Mouse (Mus musculus): ENCODE measurements around the gene Padi1. TPM values are rescaled to one million over a fixed set of nuclear protein-coding genes. Genes with fewer than 3 reads are reported as not detected.

Padi1 gene
- total and polyA plus RNA-seq, 3 experiments = 0.03 to 0.16 TPM; not detected in 1

DNA sequence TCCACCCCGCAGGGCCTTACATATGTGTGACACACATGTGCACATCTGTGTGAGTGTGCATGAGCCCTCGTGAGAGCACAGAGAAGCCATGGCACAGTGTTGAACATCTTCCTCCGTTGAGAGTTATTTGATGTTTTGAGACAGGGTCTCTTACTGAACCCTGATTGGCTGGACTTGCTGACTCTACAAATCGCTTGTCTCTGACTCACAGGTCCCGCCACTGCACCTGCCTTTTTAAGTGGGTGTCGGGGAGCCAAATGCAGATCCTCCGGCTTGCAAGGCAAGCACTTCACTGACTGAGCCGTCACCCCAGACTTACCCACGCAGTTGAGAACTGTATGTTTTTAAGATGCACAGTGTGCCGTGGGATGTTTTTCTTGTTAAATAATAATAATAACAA is 69.7 kb downstream of the Padi1 start:
- TF ChIP-seq TAL1 (conservative IDR thresholded peaks at IDR 0.05; ENCODE audit: low read depth, low read length) (no peak), POLR2AphosphoS5 (IDR thresholded peaks at IDR 0.05; ENCODE audit: insufficient replicate concordance, low read depth, low read length) (no peak), GATA1 (IDR thresholded peaks at IDR 0.05; ENCODE audit: borderline replicate concordance, low read length) (no peak), CTCF (IDR thresholded peaks at IDR 0.05; ENCODE audit: low read depth, low read length) (no peak), GATA2 (IDR thresholded peaks at IDR 0.05; ENCODE audit: borderline replicate concordance, low read depth, low read length) (no peak)
- Histone ChIP-seq H3K36me3 (replicated peaks) (no peaks in the 10 kb centered on the region), H3K9me3 (replicated peaks) (no peaks in the 10 kb centered on the region), H3K4me3 (ENCODE audit: low read depth, low read length) (no peak overlapping the region), H3K27me3 (ENCODE audit: insufficient read depth, low read length) (peaks cover 9% of the 10 kb centered on the region; the same call in 1 of the 2 replicates), H3K4me1 (ENCODE audit: insufficient read depth, low read depth, low read length) (no peaks in the 10 kb centered on the region)
- DNase-seq (ENCODE audit: low spot score) (no peak), ATAC-seq (ENCODE audit: extremely low read depth, insufficient number of reproducible peaks, low FRiP score, poor library complexity, severe bottlenecking) (no peak)

DNA sequence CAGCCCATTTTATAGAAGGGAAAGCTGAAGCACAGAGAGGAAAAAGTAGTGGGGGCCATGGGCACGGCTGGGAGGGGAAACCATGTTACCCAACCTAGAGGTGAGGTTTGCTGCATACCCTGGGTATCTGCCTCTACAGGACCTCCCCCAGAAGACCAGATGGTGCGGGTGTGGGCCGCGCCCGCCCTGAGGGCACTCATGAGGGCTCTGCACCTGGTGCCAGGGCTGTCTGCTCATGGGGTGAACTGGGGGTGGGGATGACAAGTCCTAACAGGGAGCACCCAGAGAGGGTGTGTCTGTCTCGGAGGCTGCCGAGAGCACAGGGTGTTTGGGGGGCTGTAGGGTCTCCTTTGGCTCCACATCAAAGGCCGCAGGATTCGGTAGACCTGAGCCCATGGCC is 70.7 kb downstream of the Padi1 start:
- no peak for DNase-seq (ENCODE audit: low spot score)

GRCm38 (mm10) chr4:140774025-140774800 is 71.4 kb downstream of the Padi1 start, which contains the start of gene Padi4:
Gene Padi4, minus strand, starts transcription at chr4:140774236.
- TF ChIP-seq POLR2AphosphoS5 (IDR thresholded peaks at IDR 0.05; ENCODE audit: insufficient replicate concordance, low read depth, low read length) (no peak), TAL1 (conservative IDR thresholded peaks at IDR 0.05; ENCODE audit: low read depth, low read length) (no peak), GATA1 (IDR thresholded peaks at IDR 0.05; ENCODE audit: borderline replicate concordance, low read length) (no peak), CTCF (IDR thresholded peaks at IDR 0.05; ENCODE audit: low read depth, low read length) (no peak), GATA2 (IDR thresholded peaks at IDR 0.05; ENCODE audit: borderline replicate concordance, low read depth, low read length) (no peak)
- ATAC-seq (ENCODE audit: extremely low read depth, insufficient number of reproducible peaks, low FRiP score, poor library complexity, severe bottlenecking) (no peak), DNase-seq (ENCODE audit: low spot score) (no peak)
- peaks cover 8% of the 10 kb centered on the region for H3K27me3 ChIP-seq (ENCODE audit: insufficient read depth, low read length)
- H3K36me3 ChIP-seq (replicated peaks) = no peaks in the 10 kb centered on the region
- H3K4me3 ChIP-seq (ENCODE audit: low read depth, low read length) = no peak within 1 kb of the TSS
- peaks cover 6% of the 10 kb centered on the region for H3K4me1 ChIP-seq (ENCODE audit: insufficient read depth, low read depth, low read length)
- no peaks in the 10 kb centered on the region for H3K9me3 ChIP-seq (replicated peaks)

More for the DNA sequence above, 70.7 kb downstream of the Padi1 start:
- TF ChIP-seq CTCF (IDR thresholded peaks at IDR 0.05; ENCODE audit: low read depth, low read length) (no peak), GATA1 (IDR thresholded peaks at IDR 0.05; ENCODE audit: borderline replicate concordance, low read length) (no peak), TAL1 (conservative IDR thresholded peaks at IDR 0.05; ENCODE audit: low read depth, low read length) (no peak), GATA2 (IDR thresholded peaks at IDR 0.05; ENCODE audit: borderline replicate concordance, low read depth, low read length) (no peak), POLR2AphosphoS5 (IDR thresholded peaks at IDR 0.05; ENCODE audit: insufficient replicate concordance, low read depth, low read length) (no peak)
- ATAC-seq (ENCODE audit: extremely low read depth, insufficient number of reproducible peaks, low FRiP score, poor library complexity, severe bottlenecking) = no peak
- H3K4me3 ChIP-seq (ENCODE audit: low read depth, low read length) = no peak overlapping the region
- no peaks in the 10 kb centered on the region for H3K36me3 ChIP-seq (replicated peaks)
- no peaks in the 10 kb centered on the region for H3K9me3 ChIP-seq (replicated peaks)
- peaks cover 6% of the 10 kb centered on the region for H3K4me1 ChIP-seq (ENCODE audit: insufficient read depth, low read depth, low read length)
- peaks cover 7% of the 10 kb centered on the region; the same call in 1 of the 2 replicates for H3K27me3 ChIP-seq (ENCODE audit: insufficient read depth, low read length)

GRCm38 (mm10) chr4:140771091-140771490 is 74.5 kb downstream of the Padi1 start:
- H3K36me3 ChIP-seq (replicated peaks) = no peaks in the 10 kb centered on the region
- TF ChIP-seq GATA1 (IDR thresholded peaks at IDR 0.05; ENCODE audit: borderline replicate concordance, low read length) (no peak), CTCF (IDR thresholded peaks at IDR 0.05; ENCODE audit: low read depth, low read length) (no peak), TAL1 (conservative IDR thresholded peaks at IDR 0.05; ENCODE audit: low read depth, low read length) (no peak), POLR2AphosphoS5 (IDR thresholded peaks at IDR 0.05; ENCODE audit: insufficient replicate concordance, low read depth, low read length) (no peak), GATA2 (IDR thresholded peaks at IDR 0.05; ENCODE audit: borderline replicate concordance, low read depth, low read length) (no peak)
- no peak overlapping the region for H3K4me3 ChIP-seq (ENCODE audit: low read depth, low read length)
- H3K9me3 ChIP-seq (replicated peaks) = no peaks in the 10 kb centered on the region
- ATAC-seq (ENCODE audit: extremely low read depth, insufficient number of reproducible peaks, low FRiP score, poor library complexity, severe bottlenecking) = no peak
- H3K27me3 ChIP-seq (ENCODE audit: insufficient read depth, low read length) = peaks cover 12% of the 10 kb centered on the region
- DNase-seq (ENCODE audit: low spot score) = no peak
- peaks cover 6% of the 10 kb centered on the region for H3K4me1 ChIP-seq (ENCODE audit: insufficient read depth, low read depth, low read length)

GRCm38 (mm10) chr4:140770433-140770832 is 75.1 kb downstream of the Padi1 start:
- Histone ChIP-seq H3K36me3 (replicated peaks) (no peaks in the 10 kb centered on the region), H3K4me3 (ENCODE audit: low read depth, low read length) (peak overlapping the region; percentile 57; the same call in 1 of the 2 replicates), H3K27me3 (ENCODE audit: insufficient read depth, low read length) (peaks cover 12% of the 10 kb centered on the region), H3K4me1 (ENCODE audit: insufficient read depth, low read depth, low read length) (peaks cover 6% of the 10 kb centered on the region), H3K9me3 (replicated peaks) (no peaks in the 10 kb centered on the region)
- no peak for TF ChIP-seq GATA2 (IDR thresholded peaks at IDR 0.05; ENCODE audit: borderline replicate concordance, low read depth, low read length)
- no peak for TF ChIP-seq POLR2AphosphoS5 (IDR thresholded peaks at IDR 0.05; ENCODE audit: insufficient replicate concordance, low read depth, low read length)
- TF ChIP-seq GATA1 (IDR thresholded peaks at IDR 0.05; ENCODE audit: borderline replicate concordance, low read length) = no peak
- no peak for TF ChIP-seq TAL1 (conservative IDR thresholded peaks at IDR 0.05; ENCODE audit: low read depth, low read length)
- TF ChIP-seq CTCF (IDR thresholded peaks at IDR 0.05; ENCODE audit: low read depth, low read length) = no peak
- no peak for ATAC-seq (ENCODE audit: extremely low read depth, insufficient number of reproducible peaks, low FRiP score, poor library complexity, severe bottlenecking)
- DNase-seq (ENCODE audit: low spot score) = no peak

- H3K27me3 ChIP-seq (ENCODE audit: insufficient read depth, low read length) = peaks cover 12% of the 10 kb centered on the region
- ATAC-seq (ENCODE audit: extremely low read depth, insufficient number of reproducible peaks, low FRiP score, poor library complexity, severe bottlenecking) (no peak), DNase-seq (ENCODE audit: low spot score) (no peak)
- H3K4me3 ChIP-seq (ENCODE audit: low read depth, low read length) = no peak overlapping the region
- peaks cover 6% of the 10 kb centered on the region for H3K4me1 ChIP-seq (ENCODE audit: insufficient read depth, low read depth, low read length)
- no peaks in the 10 kb centered on the region for H3K9me3 ChIP-seq (replicated peaks)
- no peaks in the 10 kb centered on the region for H3K36me3 ChIP-seq (replicated peaks)
- TF ChIP-seq GATA1 (IDR thresholded peaks at IDR 0.05; ENCODE audit: borderline replicate concordance, low read length) (no peak), GATA2 (IDR thresholded peaks at IDR 0.05; ENCODE audit: borderline replicate concordance, low read depth, low read length) (no peak), POLR2AphosphoS5 (IDR thresholded peaks at IDR 0.05; ENCODE audit: insufficient replicate concordance, low read depth, low read length) (no peak), TAL1 (conservative IDR thresholded peaks at IDR 0.05; ENCODE audit: low read depth, low read length) (no peak), CTCF (IDR thresholded peaks at IDR 0.05; ENCODE audit: low read depth, low read length) (no peak)
Measured at GRCm38 (mm10) chr4:140768973-140769372, 76.6 kb downstream of the Padi1 start.

Measured in G1E (cell line).